Mouse (Mus musculus) T-helper 17 cell (primary cell): ENCODE measurements around the gene Slc3a1.

Experiments used
- in situ Hi-C, 2 experiments: fragments of 300-600 bp; cut with MboI, MseI; formaldehyde crosslinking; loops; 1 replicate in 1 of 2; 2 replicates in 1 of 2; pipeline ENCODE4 v1.15.1; 2025; ENCODE audit warnings: high pct_unique_total_duplicates in 2 of 2

Slc3a1 gene

DNA sequence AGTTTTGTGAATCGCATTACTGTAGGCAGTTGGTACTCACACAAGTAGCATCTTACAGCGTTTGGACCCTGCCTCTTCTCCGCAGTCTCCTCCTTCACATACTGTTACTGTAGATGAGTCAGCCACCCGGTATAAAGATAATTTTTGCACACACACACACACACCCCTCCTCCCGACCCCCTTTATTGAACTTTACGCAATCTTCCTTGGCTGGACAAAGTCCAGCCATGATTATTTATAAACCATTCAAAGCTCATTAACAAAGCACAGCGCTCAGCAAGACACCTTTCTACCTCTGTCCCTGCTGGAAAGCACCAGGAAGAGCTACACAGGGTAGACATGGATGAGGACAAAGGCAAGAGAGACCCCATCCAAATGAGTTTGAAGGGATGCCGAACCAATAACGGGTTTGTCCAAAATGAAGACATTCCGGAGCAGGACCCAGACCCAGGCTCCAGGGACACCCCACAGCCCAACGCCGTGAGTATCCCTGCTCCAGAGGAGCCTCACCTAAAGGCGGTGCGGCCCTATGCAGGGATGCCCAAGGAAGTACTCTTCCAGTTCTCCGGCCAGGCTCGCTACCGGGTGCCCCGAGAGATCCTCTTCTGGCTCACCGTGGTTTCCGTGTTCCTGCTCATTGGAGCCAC lies at the start of gene Slc3a1:
Slc3a1 (plus strand) TSS at position 284 of the 647 bp plus-strand sequence.
- in situ Hi-C loops = no loop called here

DNA sequence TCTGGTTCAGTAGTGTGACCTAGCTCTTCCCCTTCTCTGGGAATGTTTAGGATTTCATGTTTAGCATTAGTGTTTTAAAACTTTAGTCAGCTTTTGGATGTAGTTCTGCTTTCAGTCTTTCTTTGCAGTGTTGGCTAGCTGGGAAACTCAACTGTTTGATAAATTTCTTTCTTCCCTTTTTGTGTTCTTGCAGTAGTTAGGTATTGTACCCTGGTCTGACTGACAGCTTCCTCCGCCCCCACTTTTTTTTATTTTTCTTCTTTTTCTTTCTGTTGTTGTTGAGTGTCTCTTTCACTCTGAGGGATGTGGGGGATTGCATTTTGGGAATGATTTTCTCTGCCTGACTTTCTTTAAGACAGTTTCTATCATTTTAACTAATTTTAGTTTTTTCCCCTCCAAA lies 46.5 kb upstream of the Slc3a1 start:
- in situ Hi-C loops = no loop called here

GRCm38 (mm10) chr17:84982735-84983134 lies 45.4 kb upstream of the Slc3a1 start:
- in situ Hi-C loops = no loop called here

DNA sequence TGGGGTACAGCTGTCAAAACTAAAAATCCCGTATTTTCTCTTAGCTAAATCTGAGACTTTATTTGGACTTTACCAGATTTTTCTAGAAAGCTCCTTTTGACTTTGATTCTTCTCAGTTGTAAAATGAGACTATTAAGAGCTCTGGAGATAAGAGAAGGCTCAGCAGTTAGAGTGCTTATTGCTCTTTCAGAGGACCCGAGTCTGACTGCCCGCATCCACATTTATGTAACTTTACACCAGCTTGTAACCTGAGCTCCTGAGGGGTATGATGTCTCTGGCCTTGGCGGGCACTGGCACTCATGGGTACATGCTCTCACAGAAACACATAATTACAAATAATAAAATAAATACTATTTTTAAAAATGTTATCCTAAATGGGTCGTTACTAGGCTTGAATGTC lies 41.8 kb upstream of the Slc3a1 start:
- in situ Hi-C loops = no loop called here

GRCm38 (mm10) chr17:84987834-84988410 lies 40.3 kb upstream of the Slc3a1 start:
- in situ Hi-C loops = no loop called here

DNA sequence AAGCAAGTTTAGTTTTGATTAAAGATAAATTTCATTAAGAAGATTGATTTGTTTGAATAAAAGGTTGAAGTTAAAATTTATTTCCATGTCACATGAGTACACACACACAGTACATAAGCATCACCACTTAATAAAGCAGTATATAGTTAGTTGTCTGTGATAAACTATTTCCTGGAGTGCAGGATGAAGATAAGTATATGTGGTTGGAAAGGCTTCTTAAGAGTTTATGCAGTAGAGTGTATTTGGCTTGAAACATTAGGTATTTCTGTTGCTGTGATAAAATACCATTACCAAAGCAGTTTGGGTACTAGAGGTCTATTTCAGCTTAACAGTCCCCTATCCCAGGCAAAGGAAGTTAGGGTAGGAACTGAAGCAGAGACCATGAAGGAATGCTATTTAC lies 39.7 kb upstream of the Slc3a1 start:
- in situ Hi-C loops = no loop called here

DNA sequence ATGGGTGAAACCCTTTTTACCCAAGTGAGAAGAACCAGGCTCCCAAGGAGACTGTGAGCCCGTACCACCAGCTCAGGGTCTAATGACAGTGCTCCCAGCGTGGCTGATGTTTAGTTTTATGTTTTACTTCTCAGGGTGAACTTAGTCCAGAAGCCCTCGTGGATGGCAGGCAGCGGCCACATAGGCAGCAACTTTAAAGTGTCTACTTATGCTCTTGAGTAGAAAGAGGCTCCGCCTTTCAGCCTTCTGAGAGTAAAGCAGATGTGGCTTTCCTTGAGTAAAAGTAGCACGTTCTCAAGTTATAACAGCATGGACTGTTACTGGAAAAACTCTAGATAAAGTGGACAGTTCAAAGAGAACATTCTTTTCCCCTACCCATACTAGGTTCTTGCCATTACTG lies 32.3 kb upstream of the Slc3a1 start:
- in situ Hi-C loops = no loop called here

GRCm38 (mm10) chr17:84997639-84998038 lies 30.5 kb upstream of the Slc3a1 start:
- in situ Hi-C loops = no loop called here

DNA sequence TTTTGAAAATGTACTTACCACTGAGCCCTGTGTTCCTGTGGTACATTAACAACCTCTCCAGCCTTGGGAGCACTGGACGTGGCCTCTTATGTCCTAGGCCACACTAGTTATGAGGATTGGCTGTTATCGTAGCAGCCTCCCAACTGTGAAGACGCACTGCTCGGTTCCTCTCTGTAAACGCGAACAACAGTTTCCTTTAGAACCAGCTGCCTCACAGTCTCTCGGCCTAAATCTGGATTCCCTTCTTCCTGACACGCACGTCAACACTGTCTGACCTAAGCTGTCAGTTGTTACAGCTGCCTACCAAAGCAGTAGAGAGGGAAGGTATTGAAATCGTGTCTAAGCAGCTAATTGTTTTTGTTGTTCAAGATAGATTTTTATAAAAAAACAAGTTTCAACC lies 28.5 kb upstream of the Slc3a1 start:
- in situ Hi-C loops = no loop called here

GRCm38 (mm10) chr17:85013485-85013884 lies 14.7 kb upstream of the Slc3a1 start:
- in situ Hi-C loops = no loop called here

DNA sequence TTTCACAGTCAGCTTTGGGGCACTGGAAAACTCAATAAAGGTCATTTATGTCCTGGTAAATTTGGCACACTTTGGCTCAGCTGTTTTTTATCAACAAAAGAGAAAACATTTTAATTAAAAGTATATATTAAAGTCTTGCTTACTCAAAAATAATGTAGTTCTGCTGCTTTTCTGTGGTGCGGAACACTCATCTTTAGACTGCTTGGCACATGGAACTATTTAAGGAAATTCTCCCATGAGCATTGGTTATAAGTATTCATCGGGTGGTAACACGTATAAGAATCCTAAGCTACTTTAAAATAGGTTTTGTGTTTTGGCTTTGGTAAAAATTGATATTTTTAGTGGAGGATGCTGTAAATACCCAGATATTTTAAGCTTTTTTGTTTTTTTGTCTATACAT lies 13.5 kb upstream of the Slc3a1 start:
- in situ Hi-C loops = no loop called here

- in situ Hi-C loops = no loop called here
These were observed 9.8 kb upstream of the Slc3a1 start for GRCm38 (mm10) chr17:85018344-85018743.

DNA sequence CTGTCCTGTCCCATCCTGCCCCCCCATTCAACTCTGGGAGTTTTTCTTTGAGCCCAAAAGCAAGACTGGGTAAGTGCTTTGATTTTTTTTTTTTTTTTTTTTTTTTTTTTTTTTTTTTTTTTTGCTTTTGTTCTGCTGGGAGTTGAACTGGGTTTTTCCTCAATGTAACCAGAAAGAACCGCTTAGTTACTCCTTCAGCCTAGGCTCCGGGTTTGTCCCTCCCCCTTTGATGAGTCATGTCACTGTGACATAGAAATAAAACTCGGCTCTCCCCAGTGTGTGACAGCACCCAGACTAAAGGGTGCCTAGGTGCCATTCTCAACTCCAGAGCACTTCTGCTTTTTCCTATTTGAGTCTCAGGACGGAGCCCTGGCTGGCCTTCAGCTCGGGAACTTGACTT lies 9.4 kb upstream of the Slc3a1 start:
- in situ Hi-C loops = no loop called here

- in situ Hi-C loops = no loop called here
These were observed 7.8 kb upstream of the Slc3a1 start for GRCm38 (mm10) chr17:85020343-85020742.

- in situ Hi-C loops = no loop called here
These were observed 4.7 kb upstream of the Slc3a1 start for GRCm38 (mm10) chr17:85023247-85024167.

GRCm38 (mm10) chr17:85024237-85024636 lies 3.9 kb upstream of the Slc3a1 start:
- in situ Hi-C loops = no loop called here

- in situ Hi-C loops = no loop called here
These were observed 3.0 kb upstream of the Slc3a1 start for GRCm38 (mm10) chr17:85025151-85025550.

GRCm38 (mm10) chr17:85026436-85026835 lies 1.7 kb upstream of the Slc3a1 start:
- in situ Hi-C loops = no loop called here

- in situ Hi-C loops = no loop called here
These were observed 929 bp upstream of the Slc3a1 start for GRCm38 (mm10) chr17:85027247-85027646.

DNA sequence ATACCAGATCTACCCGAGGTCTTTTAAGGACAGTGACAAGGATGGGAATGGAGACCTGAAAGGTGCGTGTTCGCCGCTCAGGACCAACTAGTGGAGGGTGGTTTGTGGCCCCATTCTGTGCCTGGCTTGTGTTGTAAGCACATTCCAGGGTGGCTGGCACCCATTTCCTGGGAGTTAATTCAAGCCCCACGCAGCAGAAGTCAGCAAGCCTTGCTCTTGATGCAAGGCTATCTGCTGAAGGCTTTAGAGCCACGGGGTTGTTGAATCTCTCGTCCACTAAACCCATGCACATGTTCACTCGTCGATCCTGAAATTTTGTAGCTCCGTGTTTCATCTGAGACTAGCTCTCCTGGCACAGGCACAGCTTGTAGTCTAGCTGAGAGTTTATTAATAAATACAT lies 621 bp downstream of the Slc3a1 start:
- in situ Hi-C loops = no loop called here

DNA sequence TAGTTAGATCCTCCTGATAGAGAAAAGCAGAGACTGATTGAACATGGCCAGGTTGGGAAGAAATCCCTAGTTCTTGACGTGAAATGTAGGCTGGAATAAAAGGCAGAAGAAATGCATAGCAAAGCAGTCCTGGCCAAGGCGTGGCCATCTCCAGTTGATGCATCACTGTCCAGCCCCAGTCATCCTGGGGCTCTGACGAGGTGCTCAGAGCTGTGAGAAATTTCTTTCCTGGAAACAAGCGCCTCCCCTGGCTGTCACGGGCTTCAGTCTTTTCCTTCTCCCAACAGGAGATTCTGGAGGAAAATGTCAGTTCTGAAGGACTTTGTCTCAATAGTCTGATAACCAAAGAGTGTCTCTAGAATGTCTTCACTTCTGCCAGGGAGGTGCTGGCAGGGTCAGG lies 2.5 kb downstream of the Slc3a1 start:
- in situ Hi-C loops = loop anchor here in 1 of 2 experiments (10.0 kb wide), 1 partner anchor 1544 kb away; no protein-coding TSS in a partner anchor

- in situ Hi-C loops = loop anchor here in 1 of 2 experiments (10.0 kb wide), 1 partner anchor 1542 kb away; no protein-coding TSS in a partner anchor
These were observed 4.9 kb downstream of the Slc3a1 start for GRCm38 (mm10) chr17:85033087-85033486.
